Mouse (Mus musculus): ENCODE data around the gene Dnah2. TPM values are rescaled to one million over a fixed set of nuclear protein-coding genes. Genes with fewer than 3 reads are reported as not detected.

Gene Dnah2
- total and polyA plus RNA-seq, 3 experiments: 0.04 to 0.07 TPM; not detected in 1

DNA sequence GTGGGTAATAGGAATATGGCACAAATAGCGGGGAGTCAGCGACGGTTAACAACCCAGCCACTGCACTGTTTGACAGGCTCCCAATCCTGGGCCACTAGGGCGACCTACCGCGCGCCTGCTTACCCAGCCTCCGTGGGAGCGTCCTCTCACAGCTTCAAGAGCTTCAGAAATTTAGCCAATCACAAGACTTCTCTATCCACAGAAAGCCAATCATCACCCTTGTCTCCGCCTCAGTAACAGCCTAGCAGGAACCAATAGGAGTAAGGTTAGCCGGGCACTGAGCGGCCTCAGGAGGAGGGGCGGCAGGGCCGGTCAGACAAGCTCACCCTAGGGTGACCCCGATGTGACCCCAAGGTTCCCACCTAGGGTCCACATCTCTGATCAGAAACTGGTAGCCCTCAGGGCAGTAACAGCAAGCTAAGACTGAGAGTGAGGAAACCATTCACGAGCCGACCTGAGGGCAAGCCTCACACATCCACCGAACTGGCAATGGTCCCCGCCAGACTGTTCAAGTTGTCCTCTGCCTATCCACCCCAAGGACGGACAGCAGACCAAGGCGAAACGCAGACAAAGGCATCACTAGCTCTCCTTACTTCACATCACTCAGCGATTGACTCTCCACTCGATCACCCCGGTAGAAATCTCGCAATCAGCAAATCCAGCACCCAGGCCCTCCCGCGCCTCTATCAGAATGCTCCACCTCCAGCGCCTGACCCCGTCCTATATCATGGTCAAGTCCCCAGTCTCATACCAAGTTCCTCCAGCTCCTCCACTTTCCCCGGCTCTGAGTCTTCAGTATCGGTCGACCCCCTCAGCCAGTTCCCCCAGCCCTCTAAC lies 140.2 kb downstream of the Dnah2 start:
- peaks cover 0 to 20% of the 10 kb centered on the region in 2 experiments; a peak in 3 of 4 replicates for H3K36me3 ChIP-seq (ENCODE audit: control insufficient read depth in 1 of 2, insufficient read depth in 2 of 2, low read length in 2 of 2)
- peak overlapping the region; percentile 81 for H3K27ac ChIP-seq (ENCODE audit: control insufficient read depth, low read depth, low read length)
- H3K9me3 ChIP-seq (replicated peaks; ENCODE audit: insufficient read depth, low read length): no peaks in the 10 kb centered on the region
- peaks cover 11 to 25% of the 10 kb centered on the region in 2 experiments for H3K4me1 ChIP-seq (ENCODE audit: control insufficient read depth in 1 of 2, insufficient read depth in 2 of 2, low read length in 2 of 2)
- H3K79me2 ChIP-seq (ENCODE audit: control insufficient read depth, insufficient read depth, low read length, poor library complexity): peaks cover 48% of the 10 kb centered on the region
- H3K27me3 ChIP-seq (ENCODE audit: control insufficient read depth in 1 of 2, insufficient read depth in 2 of 2, low read length in 2 of 2): no peaks in the 10 kb centered on the region
- H3K4me3 ChIP-seq (ENCODE audit: control insufficient read depth in 1 of 2, insufficient read depth in 1 of 2, low read depth in 2 of 2, low read length in 2 of 2): peak overlapping the region; percentile 68 to 79
- peak; percentile 99 for DNase-seq (ENCODE audit: low read depth, low spot score)
- peak overlapping the region; percentile 72 for H3K9ac ChIP-seq (ENCODE audit: control insufficient read depth, low read depth, low read length, poor library complexity, severe bottlenecking)
- TF ChIP-seq BHLHE40 (IDR thresholded peaks at IDR 0.05; ENCODE audit: borderline replicate concordance, low read depth, low read length): no peak
- TF ChIP-seq CTCF (IDR thresholded peaks at IDR 0.05 in 2 of 3, conservative IDR thresholded peaks at IDR 0.05 in 1 of 3; ENCODE audit: control insufficient read depth in 1 of 3, insufficient read depth in 1 of 3, low read depth in 2 of 3, low read length in 3 of 3, poor library complexity in 1 of 3, severe bottlenecking in 1 of 3): no peak
- peak; percentile 56; the same call in 1 of the 2 replicates for TF ChIP-seq E2F4 (IDR thresholded peaks at IDR 0.05; ENCODE audit: borderline replicate concordance, low read depth, low read length)
- peak; percentile 39; the same call in 1 of the 2 replicates for TF ChIP-seq KAT2A (conservative IDR thresholded peaks at IDR 0.05; ENCODE audit: low read depth, low read length)
- no peak; the same call in 1 of the 2 replicates for TF ChIP-seq TCF12 (IDR thresholded peaks at IDR 0.05; ENCODE audit: low read depth, low read length)
- no peak for TF ChIP-seq ZC3H11A (IDR thresholded peaks at IDR 0.05; ENCODE audit: low read depth, low read length)
- TF ChIP-seq UBTF (IDR thresholded peaks at IDR 0.05; ENCODE audit: borderline replicate concordance, insufficient read depth, low read depth, low read length): 0 out of 2 replicates have a peak, but pooled peaks have one; percentile 5
- no peak for TF ChIP-seq GATA1 (IDR thresholded peaks at IDR 0.05; ENCODE audit: low read depth, low read length)
- no peak for TF ChIP-seq RAD21 (IDR thresholded peaks at IDR 0.05; ENCODE audit: low read depth, low read length)
- TF ChIP-seq NRF1 (IDR thresholded peaks at IDR 0.05; ENCODE audit: insufficient read depth, low read depth, low read length, poor library complexity, severe bottlenecking): no peak
- TF ChIP-seq ELF1 (IDR thresholded peaks at IDR 0.05; ENCODE audit: low read depth, low read length): 0 out of 2 replicates have a peak, but pooled peaks have one; percentile 15
- TF ChIP-seq MYC (IDR thresholded peaks at IDR 0.05; ENCODE audit: low read depth, low read length): no peak; the same call in 1 of the 2 replicates
- peak; percentile 54 for TF ChIP-seq NELFE (IDR thresholded peaks at IDR 0.05; ENCODE audit: low read depth, low read length)
- TF ChIP-seq GABPA (IDR thresholded peaks at IDR 0.05; ENCODE audit: low read depth, low read length): 0 out of 2 replicates have a peak, but pooled peaks have one; percentile 30
- TF ChIP-seq POLR2AphosphoS5 (IDR thresholded peaks at IDR 0.05; ENCODE audit: borderline replicate concordance, low read depth, low read length): no peak
- 0 out of 2 replicates have a peak, but pooled peaks have one; percentile 47 for TF ChIP-seq ZMIZ1 (IDR thresholded peaks at IDR 0.05; ENCODE audit: low read depth, low read length)
- peak; percentile 71 for TF ChIP-seq TBP (IDR thresholded peaks at IDR 0.05; ENCODE audit: low read depth, low read length)
- TF ChIP-seq TAL1 (IDR thresholded peaks at IDR 0.05; ENCODE audit: low read length): no peak
- TF ChIP-seq HCFC1 (IDR thresholded peaks at IDR 0.05; ENCODE audit: low read depth, low read length): no peak
- 0 out of 2 replicates have a peak, but pooled peaks have one; percentile 28 for TF ChIP-seq MAFK (IDR thresholded peaks at IDR 0.05; ENCODE audit: borderline replicate concordance, low read depth, low read length)
- TF ChIP-seq MYB (IDR thresholded peaks at IDR 0.05; ENCODE audit: low read depth, low read length): no peak
- no peak for TF ChIP-seq MEF2A (IDR thresholded peaks at IDR 0.05; ENCODE audit: extremely low read depth, insufficient replicate concordance, low read depth, low read length, poor library complexity, severe bottlenecking)
- no peak for TF ChIP-seq ZKSCAN1 (IDR thresholded peaks at IDR 0.05; ENCODE audit: low read depth, low read length)
- no peak for TF ChIP-seq EP300 (IDR thresholded peaks at IDR 0.05; ENCODE audit: low read depth in 1 of 2, low read length in 2 of 2)
- TF ChIP-seq MAZ (IDR thresholded peaks at IDR 0.05; ENCODE audit: low read depth, low read length): no peak
- TF ChIP-seq CHD2 (IDR thresholded peaks at IDR 0.05; ENCODE audit: low read length): peak; percentile 41
- TF ChIP-seq USF1 (IDR thresholded peaks at IDR 0.05; ENCODE audit: low read depth, low read length): no peak
- TF ChIP-seq MXI1 (IDR thresholded peaks at IDR 0.05; ENCODE audit: low read depth, low read length): no peak
- no peak for TF ChIP-seq USF2 (IDR thresholded peaks at IDR 0.05; ENCODE audit: borderline replicate concordance in 1 of 2, insufficient read depth in 1 of 2, low read depth in 1 of 2, low read length in 2 of 2)
- TF ChIP-seq RCOR1 (IDR thresholded peaks at IDR 0.05; ENCODE audit: low read depth, low read length): no peak; the same call in 1 of the 2 replicates
- TF ChIP-seq SMC3 (IDR thresholded peaks at IDR 0.05; ENCODE audit: low read depth, low read length): 0 out of 2 replicates have a peak, but pooled peaks have one; percentile 6
- TF ChIP-seq CHD1 (IDR thresholded peaks at IDR 0.05; ENCODE audit: low read depth, low read length): no peak; the same call in 1 of the 2 replicates
- TF ChIP-seq JUND (IDR thresholded peaks at IDR 0.05; ENCODE audit: low read depth, low read length): 0 out of 2 replicates have a peak, but pooled peaks have one; percentile 50
- peak in 1 of 2 experiments; percentile 83; a peak in 2 of 4 replicates for TF ChIP-seq POLR2A (IDR thresholded peaks at IDR 0.05; ENCODE audit: control insufficient read depth in 1 of 2, insufficient read depth in 1 of 2, low read depth in 1 of 2, low read length in 2 of 2, poor library complexity in 1 of 2)

All from MEL (cell line).